Mouse (Mus musculus): ENCODE measurements at regions not wholly inside any gene's neighbourhood (a gene's known extent, or its start where the extent isn't known, plus 50 kb on each side); places are given as distances from the start of the nearest gene placed in this dataset.

- H3K27ac ChIP-seq (ENCODE audit: insufficient read depth, low read depth, low read length) = no peak overlapping the region
- H3K4me1 ChIP-seq (ENCODE audit: control insufficient read depth, insufficient read depth, low read length) = no peaks in the 10 kb centered on the region
- no peak for TF ChIP-seq CTCF (conservative IDR thresholded peaks at IDR 0.05; ENCODE audit: insufficient read depth, insufficient read length, low read depth, low read length)
- TF ChIP-seq POLR2A (IDR thresholded peaks at IDR 0.05; ENCODE audit: low read depth, low read length) = no peak
- WGBS = 57% methylated on average over 1 of the region's 1 CpGs
- H3K4me3 ChIP-seq (ENCODE audit: insufficient read depth, low read depth, low read length) = no peak overlapping the region
- no peaks in the 10 kb centered on the region for H3K36me3 ChIP-seq (ENCODE audit: control insufficient read depth, insufficient read depth, low read length)
- H3K27me3 ChIP-seq (replicated peaks; ENCODE audit: control insufficient read depth, insufficient read depth, low read length) = no peaks in the 10 kb centered on the region
- DNase-seq = no peak
These were observed 350.4 kb downstream of the Rpl36a-ps1 start for GRCm38 (mm10) chr14:98643756-98644155.

GRCm38 (mm10) chr14:98642661-98643331, 351.3 kb downstream of the Rpl36a-ps1 start:
- no peak overlapping the region for H3K4me3 ChIP-seq (ENCODE audit: insufficient read depth, low read depth, low read length)
- H3K36me3 ChIP-seq (ENCODE audit: control insufficient read depth, insufficient read depth, low read length) = no peaks in the 10 kb centered on the region
- no peaks in the 10 kb centered on the region for H3K27me3 ChIP-seq (replicated peaks; ENCODE audit: control insufficient read depth, insufficient read depth, low read length)
- no peaks in the 10 kb centered on the region for H3K4me1 ChIP-seq (ENCODE audit: control insufficient read depth, insufficient read depth, low read length)
- no peak for DNase-seq
- TF ChIP-seq CTCF (conservative IDR thresholded peaks at IDR 0.05; ENCODE audit: insufficient read depth, insufficient read length, low read depth, low read length) = no peak
- TF ChIP-seq POLR2A (IDR thresholded peaks at IDR 0.05; ENCODE audit: low read depth, low read length) = no peak
- H3K27ac ChIP-seq (ENCODE audit: insufficient read depth, low read depth, low read length) = no peak overlapping the region
- WGBS = 50% methylated on average over 4 of the region's 4 CpGs

GRCm38 (mm10) chr14:98629026-98629425, 365.1 kb downstream of the Rpl36a-ps1 start:
- H3K27ac ChIP-seq (ENCODE audit: insufficient read depth, low read depth, low read length) = no peak overlapping the region
- H3K27me3 ChIP-seq (replicated peaks; ENCODE audit: control insufficient read depth, insufficient read depth, low read length) = no peaks in the 10 kb centered on the region
- H3K4me3 ChIP-seq (ENCODE audit: insufficient read depth, low read depth, low read length) = no peak overlapping the region
- TF ChIP-seq CTCF (conservative IDR thresholded peaks at IDR 0.05; ENCODE audit: insufficient read depth, insufficient read length, low read depth, low read length) (no peak), POLR2A (IDR thresholded peaks at IDR 0.05; ENCODE audit: low read depth, low read length) (no peak)
- H3K36me3 ChIP-seq (ENCODE audit: control insufficient read depth, insufficient read depth, low read length) = no peaks in the 10 kb centered on the region
- no peaks in the 10 kb centered on the region for H3K4me1 ChIP-seq (ENCODE audit: control insufficient read depth, insufficient read depth, low read length)
- DNase-seq = no peak
- 75% methylated on average over 4 of the region's 4 CpGs for WGBS

- H3K36me3 ChIP-seq (ENCODE audit: control insufficient read depth, insufficient read depth, low read length) = no peaks in the 10 kb centered on the region
- H3K4me3 ChIP-seq (ENCODE audit: insufficient read depth, low read depth, low read length) = no peak overlapping the region
- TF ChIP-seq CTCF (conservative IDR thresholded peaks at IDR 0.05; ENCODE audit: insufficient read depth, insufficient read length, low read depth, low read length) (no peak), POLR2A (IDR thresholded peaks at IDR 0.05; ENCODE audit: low read depth, low read length) (no peak)
- no peak overlapping the region for H3K27ac ChIP-seq (ENCODE audit: insufficient read depth, low read depth, low read length)
- WGBS = 32% methylated on average over 7 of the region's 7 CpGs
- no peaks in the 10 kb centered on the region for H3K4me1 ChIP-seq (ENCODE audit: control insufficient read depth, insufficient read depth, low read length)
- no peak for DNase-seq
- H3K27me3 ChIP-seq (replicated peaks; ENCODE audit: control insufficient read depth, insufficient read depth, low read length) = no peaks in the 10 kb centered on the region
These were observed 367.6 kb downstream of the Rpl36a-ps1 start for GRCm38 (mm10) chr14:98626476-98626875.

GRCm38 (mm10) chr14:98625867-98626266, 368.3 kb downstream of the Rpl36a-ps1 start:
- DNase-seq = no peak
- TF ChIP-seq POLR2A (IDR thresholded peaks at IDR 0.05; ENCODE audit: low read depth, low read length) = no peak
- Histone ChIP-seq H3K4me1 (ENCODE audit: control insufficient read depth, insufficient read depth, low read length) (no peaks in the 10 kb centered on the region), H3K27me3 (replicated peaks; ENCODE audit: control insufficient read depth, insufficient read depth, low read length) (no peaks in the 10 kb centered on the region), H3K36me3 (ENCODE audit: control insufficient read depth, insufficient read depth, low read length) (no peaks in the 10 kb centered on the region), H3K27ac (ENCODE audit: insufficient read depth, low read depth, low read length) (no peak overlapping the region), H3K4me3 (ENCODE audit: insufficient read depth, low read depth, low read length) (no peak overlapping the region)
- WGBS = 84% methylated on average over 4 of the region's 4 CpGs

- 63% methylated on average over 2 of the region's 2 CpGs for WGBS
- no peak for DNase-seq
- no peaks in the 10 kb centered on the region for H3K27me3 ChIP-seq (replicated peaks; ENCODE audit: control insufficient read depth, insufficient read depth, low read length)
These were observed 388.3 kb downstream of the Rpl36a-ps1 start for GRCm38 (mm10) chr14:98605772-98606171.

GRCm38 (mm10) chr14:98596252-98596651, 397.9 kb downstream of the Rpl36a-ps1 start:
- H3K4me3 ChIP-seq (ENCODE audit: insufficient read depth, low read depth, low read length) = no peak overlapping the region
- no peaks in the 10 kb centered on the region for H3K4me1 ChIP-seq (ENCODE audit: control insufficient read depth, insufficient read depth, low read length)
- H3K36me3 ChIP-seq (ENCODE audit: control insufficient read depth, insufficient read depth, low read length) = no peaks in the 10 kb centered on the region
- no peak overlapping the region for H3K27ac ChIP-seq (ENCODE audit: insufficient read depth, low read depth, low read length)
- 71% methylated on average over 2 of the region's 2 CpGs for WGBS
- DNase-seq = no peak
- H3K27me3 ChIP-seq (replicated peaks; ENCODE audit: control insufficient read depth, insufficient read depth, low read length) = no peaks in the 10 kb centered on the region; the same call in 1 of the 2 replicates
- TF ChIP-seq CTCF (conservative IDR thresholded peaks at IDR 0.05; ENCODE audit: insufficient read depth, insufficient read length, low read depth, low read length) = no peak
- no peak for TF ChIP-seq POLR2A (IDR thresholded peaks at IDR 0.05; ENCODE audit: low read depth, low read length)

More at GRCm38 (mm10) chr14:98605772-98606171, 388.3 kb downstream of the Rpl36a-ps1 start:
- Histone ChIP-seq H3K4me1 (ENCODE audit: control insufficient read depth, insufficient read depth, low read length) (no peaks in the 10 kb centered on the region), H3K27ac (ENCODE audit: insufficient read depth, low read depth, low read length) (no peak overlapping the region), H3K4me3 (ENCODE audit: insufficient read depth, low read depth, low read length) (no peak overlapping the region), H3K36me3 (ENCODE audit: control insufficient read depth, insufficient read depth, low read length) (no peaks in the 10 kb centered on the region)
- no peak for TF ChIP-seq CTCF (conservative IDR thresholded peaks at IDR 0.05; ENCODE audit: insufficient read depth, insufficient read length, low read depth, low read length)
- no peak for TF ChIP-seq POLR2A (IDR thresholded peaks at IDR 0.05; ENCODE audit: low read depth, low read length)

Data from kidney, adult 2 months (tissue).